Mouse (Mus musculus) lung, postnatal 4 days (tissue): ENCODE results near the gene Dusp12.

ENCODE experiments used
- DNase-seq, 2 experiments: peaks; one replicate each; pipeline ENCODE4 v3.0.0; 2021

The Dusp12 gene

GRCm38 (mm10) chr1:170884978-170885561 is at the start of gene Dusp12, which contains the start of gene Gm26620:
Dusp12 (minus strand) TSS chr1:170885540.
Gm26620 (plus strand) TSS chr1:170885065.
- peak; percentile 88 to 89 for DNase-seq

DNA sequence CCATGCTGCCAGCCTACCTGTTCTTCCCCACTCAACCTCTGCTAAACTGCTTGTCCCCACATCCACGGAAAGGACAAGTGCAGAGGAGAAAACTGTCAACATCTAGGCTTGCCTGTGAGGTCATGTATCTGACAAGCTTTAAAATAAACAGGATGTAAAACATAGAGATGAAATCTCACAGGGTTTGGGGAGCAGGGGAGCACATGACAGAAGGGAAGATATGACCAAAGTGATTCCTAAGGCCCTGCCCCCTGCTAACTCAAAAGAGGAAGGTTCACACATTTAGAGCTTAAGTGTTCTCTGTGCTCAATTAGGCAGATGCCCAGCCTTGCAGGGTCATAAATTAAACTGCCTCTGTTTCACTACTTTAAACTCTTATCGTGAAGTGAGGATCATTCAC is 49.0 kb upstream of the Dusp12 start:
- no peak for DNase-seq

DNA sequence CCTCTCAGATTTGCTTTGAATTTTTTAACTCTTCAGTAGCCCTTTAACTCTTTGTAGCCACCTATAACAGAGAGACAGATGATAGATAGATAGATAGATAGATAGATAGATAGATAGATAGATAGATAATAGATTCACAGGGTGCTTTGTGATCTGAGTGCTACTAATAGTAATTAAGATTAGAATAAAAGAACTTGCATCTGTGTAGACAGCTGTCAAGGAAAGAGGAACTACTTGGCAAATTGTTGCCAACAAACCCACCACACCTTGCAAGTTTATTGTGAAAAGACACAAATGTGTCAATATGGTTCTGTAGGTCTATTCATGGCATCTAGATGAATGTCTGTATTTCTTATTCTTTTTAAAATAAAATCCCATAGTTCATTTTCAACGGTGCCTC is 48.6 kb upstream of the Dusp12 start:
- no peak for DNase-seq

DNA sequence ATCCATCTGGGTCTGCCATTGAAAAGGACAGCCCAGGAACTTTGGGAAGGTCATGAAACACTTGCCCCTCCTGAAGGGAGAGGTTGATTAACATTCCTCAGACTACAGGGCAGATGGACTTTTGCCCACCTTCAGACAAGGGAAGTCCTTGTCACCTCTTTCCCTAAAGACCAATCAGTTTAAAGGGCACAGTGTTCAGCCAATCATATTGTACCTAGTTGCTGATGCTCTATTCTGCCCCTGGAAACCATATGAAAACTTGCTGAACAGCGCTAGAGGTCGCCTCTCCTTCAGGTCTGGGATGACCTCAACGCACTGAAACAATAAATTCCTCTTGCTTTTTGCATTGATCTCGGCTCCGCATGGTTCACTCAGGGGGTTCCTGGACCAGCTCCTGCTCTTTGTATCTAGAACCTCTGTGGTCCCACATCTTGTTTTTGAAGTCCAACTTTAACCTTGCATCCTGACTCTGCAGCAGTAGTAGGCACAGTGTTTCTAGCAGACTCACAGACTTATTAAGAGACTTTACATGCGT is 48.1 kb upstream of the Dusp12 start:
- DNase-seq: no peak

DNA sequence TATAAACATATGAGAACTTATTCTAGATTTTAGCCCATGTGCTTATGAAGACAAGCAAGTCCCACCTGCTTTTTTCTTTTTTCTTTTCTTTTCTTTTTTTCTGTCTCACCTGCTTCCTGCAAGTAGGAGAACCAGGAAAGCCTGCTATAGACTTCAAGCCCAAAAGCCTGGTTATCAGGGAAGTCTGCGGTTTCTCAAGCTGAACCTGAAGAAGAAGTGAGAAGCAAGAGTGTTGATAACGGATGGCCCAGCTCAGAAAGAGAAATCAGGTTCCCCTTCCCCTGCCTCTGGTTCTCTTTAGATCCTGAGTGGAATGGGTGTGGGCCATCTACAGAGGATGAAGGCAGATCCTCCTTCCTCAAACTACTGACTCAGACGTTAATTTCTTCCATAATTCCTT is 46.7 kb upstream of the Dusp12 start:
- no peak for DNase-seq

DNA sequence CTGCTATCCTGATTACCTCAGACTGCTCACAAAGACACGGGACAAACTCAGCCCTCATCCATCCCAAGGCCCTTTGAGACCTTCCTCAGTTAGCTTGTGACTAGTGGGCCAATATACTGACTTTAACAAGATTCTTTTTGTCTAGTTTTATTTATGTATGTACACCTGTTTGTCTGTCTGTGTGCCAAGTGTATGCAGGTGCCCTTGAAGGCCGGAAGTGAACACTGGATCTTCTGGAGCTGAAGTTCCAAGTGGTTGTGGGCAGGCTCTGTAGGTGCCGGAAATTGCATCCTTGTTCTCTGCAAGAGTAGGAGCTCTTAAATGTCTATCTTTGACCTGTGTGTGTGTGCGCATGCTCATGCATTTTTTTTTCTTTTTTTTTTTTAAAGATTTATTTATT is 43.9 kb upstream of the Dusp12 start:
- DNase-seq: no peak

DNA sequence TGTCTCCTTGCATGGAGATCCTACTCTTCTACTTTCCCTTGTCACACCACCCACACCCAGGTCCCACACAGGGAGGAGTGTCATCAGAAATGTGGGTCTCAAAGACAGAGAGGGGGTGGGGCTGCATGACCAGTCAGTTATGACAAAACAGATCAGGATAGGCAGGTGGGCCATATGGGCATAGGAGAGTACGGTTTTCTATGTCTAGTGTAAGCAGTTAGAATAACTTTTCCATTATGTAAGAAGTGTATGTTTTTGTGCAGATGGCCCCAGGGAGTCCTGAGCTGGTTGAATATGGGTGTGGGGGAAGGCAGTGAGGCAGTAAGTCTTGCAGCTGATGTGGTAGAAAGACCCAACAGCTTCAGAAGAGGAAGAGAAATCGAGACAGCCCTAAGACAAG is 43.1 kb upstream of the Dusp12 start:
- DNase-seq: no peak

- no peak for DNase-seq
These were observed 42.0 kb upstream of the Dusp12 start, which contains the start of gene Fcrla for GRCm38 (mm10) chr1:170927378-170927777. Fcrla (minus strand) TSS chr1:170927583.

DNA sequence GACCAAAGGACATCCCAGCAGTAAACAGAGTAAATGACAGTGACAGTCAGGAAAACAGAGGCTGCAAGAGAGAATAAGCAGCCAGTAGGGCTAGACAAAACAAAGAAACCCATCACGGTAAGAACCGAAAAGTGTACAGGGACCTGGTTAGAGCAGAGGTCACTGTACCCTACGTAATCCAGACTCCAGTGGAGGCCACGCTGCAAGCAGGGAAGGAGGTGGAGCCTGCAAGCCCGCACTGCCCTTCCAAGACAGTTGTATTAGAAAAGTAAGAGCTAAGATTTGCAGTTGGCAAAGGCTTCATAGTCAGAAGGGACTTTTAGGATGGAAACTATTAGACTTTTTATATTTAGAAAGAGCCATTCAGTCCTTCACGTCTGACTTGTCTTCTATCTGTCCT is 41.6 kb upstream of the Dusp12 start:
- no peak for DNase-seq

GRCm38 (mm10) chr1:170924485-170924884 is 39.1 kb upstream of the Dusp12 start:
- DNase-seq: peak in 1 of 2 experiments; percentile 26

DNA sequence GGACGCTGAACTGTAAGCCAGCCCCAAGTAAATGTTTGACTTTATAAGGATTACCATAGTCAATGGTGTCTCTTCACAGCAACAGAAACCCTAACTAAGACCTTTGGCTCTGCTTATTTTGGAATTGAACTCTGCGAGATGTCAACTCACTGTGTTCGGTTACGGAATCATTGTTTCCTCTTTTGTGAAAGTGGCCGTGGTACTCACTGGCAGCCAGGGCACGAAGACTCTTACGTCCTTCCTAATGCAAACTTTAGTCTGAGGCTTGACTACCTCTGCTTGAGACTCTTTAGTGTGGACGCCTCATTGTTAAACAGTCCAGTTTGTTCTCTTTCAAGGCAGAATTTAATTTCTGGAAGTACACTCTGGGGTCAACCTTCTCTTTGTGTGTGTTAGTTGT is 34.0 kb upstream of the Dusp12 start:
- no peak for DNase-seq

DNA sequence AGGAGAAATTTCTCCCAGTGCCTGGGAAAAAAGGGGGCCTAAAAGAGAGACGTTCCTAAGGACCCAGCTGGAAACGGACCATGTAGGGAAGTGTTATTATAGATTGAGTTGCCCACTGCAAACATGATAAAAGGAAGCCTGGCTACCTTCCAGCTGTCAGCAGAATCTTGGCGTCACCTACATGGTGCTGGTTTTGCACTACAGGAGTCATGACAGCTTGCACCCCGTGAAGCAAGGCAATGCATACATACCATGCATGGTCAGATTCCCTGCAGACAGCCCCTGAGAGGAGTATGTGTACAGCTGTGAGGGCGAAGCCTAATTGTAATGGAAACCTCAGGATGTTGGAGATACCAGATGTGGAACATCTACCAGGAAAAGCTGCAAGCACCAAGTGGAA is 30.3 kb upstream of the Dusp12 start:
- DNase-seq: no peak

DNA sequence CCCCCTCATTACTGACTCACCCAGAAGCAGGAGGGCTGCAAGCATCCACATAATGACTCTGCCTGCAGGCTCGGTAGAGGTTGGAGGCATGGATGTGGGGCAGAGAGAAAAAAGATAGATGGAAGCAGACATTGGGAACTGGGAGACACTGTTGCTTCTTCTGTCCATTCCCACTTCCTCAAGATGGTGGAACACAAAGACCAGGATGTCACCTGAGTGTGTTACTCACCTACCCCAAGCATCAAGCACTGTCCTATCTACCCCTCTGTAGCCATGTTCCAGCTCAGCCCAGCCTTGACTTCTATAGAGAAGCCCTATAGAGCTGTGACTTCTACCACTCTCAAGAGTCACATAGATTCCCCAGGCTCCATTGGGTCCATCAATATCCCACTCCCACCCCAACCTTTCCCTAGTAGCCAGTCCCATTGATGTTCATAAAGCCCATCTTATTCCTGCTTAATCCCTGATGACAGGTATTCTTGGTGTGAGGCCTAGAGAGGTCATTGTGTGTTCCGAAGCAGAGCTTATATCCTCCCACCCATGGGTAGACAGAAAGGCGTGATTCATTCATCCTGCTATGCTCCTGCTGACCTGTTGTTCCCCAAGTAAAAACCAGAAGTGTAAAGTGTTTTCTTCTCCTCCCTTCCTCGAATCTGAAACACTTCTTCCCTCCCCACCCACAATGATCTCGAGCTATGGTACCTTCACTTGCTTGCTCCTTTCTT is 27.7 kb upstream of the Dusp12 start, which contains the start of gene Fcrlb:
TSS of gene Fcrlb (minus strand) at position 51 of the 725 bp plus-strand sequence.
- no peak for DNase-seq

GRCm38 (mm10) chr1:170911907-170912660 is 26.7 kb upstream of the Dusp12 start:
- no peak for DNase-seq

DNA sequence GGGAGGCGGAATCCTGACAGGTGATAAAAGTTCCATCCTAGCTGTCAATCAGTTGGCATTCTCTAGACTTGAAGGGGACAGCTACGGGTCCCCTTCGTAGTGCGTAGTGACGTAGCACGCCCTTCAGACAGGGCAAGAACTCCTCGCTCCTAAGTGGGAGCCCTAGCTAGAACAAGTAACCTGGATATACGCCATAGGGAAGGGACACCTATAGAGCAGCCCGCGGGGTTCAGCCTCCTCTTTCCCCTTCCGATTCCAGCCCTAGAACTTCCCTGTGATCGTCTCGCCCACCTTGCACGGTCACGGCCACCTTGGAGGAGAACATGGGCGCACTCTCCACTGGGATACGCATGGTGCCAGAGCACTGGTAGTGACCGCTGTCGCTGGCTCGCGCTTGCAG is 23.0 kb upstream of the Dusp12 start:
- DNase-seq: no peak

GRCm38 (mm10) chr1:170907456-170908191 is 22.3 kb upstream of the Dusp12 start:
- DNase-seq: peak; percentile 26 to 33

DNA sequence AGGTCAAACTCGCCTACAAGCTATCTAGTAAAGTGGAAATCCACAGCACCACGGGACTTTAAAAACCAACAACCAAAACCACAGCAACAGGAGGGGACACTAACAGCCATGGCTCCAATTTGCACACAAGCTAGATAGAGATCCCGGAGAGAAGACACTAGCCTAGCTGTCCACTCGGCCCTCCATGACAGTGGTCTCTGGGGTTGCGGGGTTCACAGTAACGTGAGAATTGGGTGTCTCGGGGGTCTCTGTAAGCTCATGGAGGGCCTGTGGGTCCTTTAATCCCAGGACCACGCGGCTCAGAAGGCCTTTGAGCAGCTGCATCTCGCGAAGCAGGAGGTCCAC is 21.7 kb upstream of the Dusp12 start:
- no peak for DNase-seq

GRCm38 (mm10) chr1:170903485-170903884 is 18.1 kb upstream of the Dusp12 start:
- DNase-seq: no peak

DNA sequence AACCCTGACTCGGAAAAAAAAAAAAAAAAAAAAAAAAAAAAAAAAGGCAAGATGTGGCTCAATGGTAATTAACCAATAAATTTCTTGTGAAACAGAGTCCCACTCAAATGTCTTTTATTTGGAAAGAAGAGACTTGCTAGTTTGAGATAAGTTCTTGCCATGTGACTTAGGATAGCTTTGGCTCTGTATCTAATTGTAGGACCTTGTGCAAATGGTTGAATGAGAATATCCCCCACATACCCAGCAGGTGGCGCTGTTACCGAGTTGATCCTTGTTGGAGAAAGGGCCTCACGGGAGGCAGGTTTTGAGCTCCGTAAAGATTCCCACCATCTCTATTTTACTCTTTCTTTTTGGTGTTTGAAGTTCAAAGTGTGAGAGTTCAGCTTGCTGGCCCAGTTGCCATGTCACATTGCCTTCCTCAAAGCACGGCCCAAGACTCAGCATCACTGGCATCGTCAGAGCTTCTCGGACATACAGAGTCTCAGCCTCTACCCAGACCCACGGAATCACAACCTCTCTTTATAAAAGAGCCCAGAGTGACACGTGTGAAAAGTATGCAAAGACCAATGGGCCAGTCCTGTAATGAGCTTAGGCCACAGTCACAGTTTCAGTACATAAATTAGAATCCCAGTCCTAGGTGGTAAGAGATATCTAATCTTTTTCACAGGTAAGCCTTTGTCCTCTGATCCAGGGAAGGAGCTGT is 16.3 kb upstream of the Dusp12 start:
- peak; percentile 70 to 89 for DNase-seq

- DNase-seq: peak in 1 of 2 experiments; percentile 57
These were observed 15.6 kb upstream of the Dusp12 start for GRCm38 (mm10) chr1:170900799-170901467.

- peak in 1 of 2 experiments; percentile 24 for DNase-seq
These were observed 13.2 kb upstream of the Dusp12 start for GRCm38 (mm10) chr1:170898413-170899075.
